Mouse (Mus musculus) heart, embryonic 15.5 days (tissue): ENCODE results near the gene Galnt18. TPM values are rescaled to one million over a fixed set of nuclear protein-coding genes. Genes with fewer than 3 reads are reported as not detected.

Experiments used
- ATAC-seq: fragments of 200-750 bp; cut with Nextera tagmentation; replicated peaks from 2 replicates; pipeline ENCODE4 v1.8.0; 2017; ENCODE audit warnings: low read depth, moderate TSS enrichment; ENCODE audit not compliant: insufficient number of reproducible peaks, insufficient read depth, low FRiP score
- H3K27ac ChIP-seq: fragments of 300-500 bp; sonication (generic); 2 replicates; pipeline ENCODE4 v1.5.1; 2015; ENCODE audit warnings: mild to moderate bottlenecking, inconsistent platforms
- H3K27me3 ChIP-seq: fragments of 300-500 bp; sonication (generic); 2 replicates; pipeline ENCODE4 v1.6.1; 2015; ENCODE audit warnings: inconsistent platforms
- H3K36me3 ChIP-seq: fragments of 300-500 bp; sonication (generic); 2 replicates; pipeline ENCODE4 v1.6.1; 2015; ENCODE audit warnings: mild to moderate bottlenecking, inconsistent platforms
- H3K4me1 ChIP-seq: fragments of 300-500 bp; sonication (generic); replicated peaks from 2 replicates; pipeline ENCODE4 v1.6.1; 2015; ENCODE audit warnings: inconsistent platforms
- H3K4me2 ChIP-seq: fragments of 300-500 bp; sonication (generic); 2 replicates; pipeline ENCODE4 v1.6.1; 2015; ENCODE audit warnings: inconsistent platforms, mild to moderate bottlenecking, moderate library complexity
- H3K4me3 ChIP-seq: fragments of 300-500 bp; sonication (generic); 2 replicates; pipeline ENCODE4 v1.5.1; 2015; ENCODE audit warnings: mild to moderate bottlenecking, inconsistent platforms
- H3K9ac ChIP-seq: fragments of 300-500 bp; sonication (generic); 2 replicates; pipeline ENCODE4 v1.6.1; 2015; ENCODE audit warnings: mild to moderate bottlenecking, inconsistent platforms
- H3K9me3 ChIP-seq: fragments of 300-500 bp; sonication (generic); replicated peaks from 2 replicates; pipeline ENCODE4 v1.6.1; 2016; ENCODE audit warnings: inconsistent platforms
- WGBS: fragments of 180-500 bp; shearing (Covaris S2); methylation state at CpG from one replicate; pipeline ENCODE4 v1.1.7; 2015; ENCODE audit warnings: mixed read lengths; 5-methylcytosine and 5-hydroxymethylcytosine counted together
- polyA plus RNA-seq: library from polyadenylated mRNA; unstranded; fragments of >200 nt; fragmentation: Nextera tagmentation; extraction: Ambion mirVana; gene quantifications from 2 replicates; pipeline ENCODE4 v1.2.1, GENCODE M21; 2015

The Galnt18 gene
- polyA plus RNA-seq, 1 experiment from 2014 or later = 16.0 TPM

GRCm38 (mm10) chr7:111737426-111737825 lies 42.4 kb downstream of the Galnt18 start:
- H3K4me3 ChIP-seq = no peak overlapping the region
- WGBS = 30% methylated on average over 7 of the region's 7 CpGs
- H3K27me3 ChIP-seq = no peaks in the 10 kb centered on the region
- H3K36me3 ChIP-seq = no peaks in the 10 kb centered on the region
- no peak overlapping the region for H3K4me2 ChIP-seq
- ATAC-seq = no peak
- peaks cover 37% of the 10 kb centered on the region for H3K4me1 ChIP-seq
- no peak overlapping the region for H3K27ac ChIP-seq
- H3K9me3 ChIP-seq = no peaks in the 10 kb centered on the region
- no peak overlapping the region for H3K9ac ChIP-seq

GRCm38 (mm10) chr7:111736365-111736764 lies 43.4 kb downstream of the Galnt18 start:
- ATAC-seq = no peak
- WGBS = 61% methylated on average over 3 of the region's 3 CpGs

GRCm38 (mm10) chr7:111730346-111731269 lies 49.2 kb downstream of the Galnt18 start:
- Histone ChIP-seq H3K4me1 (no peaks in the 10 kb centered on the region), H3K4me2 (no peak overlapping the region), H3K27ac (no peak overlapping the region), H3K4me3 (no peak overlapping the region), H3K27me3 (no peaks in the 10 kb centered on the region), H3K9ac (no peak overlapping the region), H3K9me3 (no peaks in the 10 kb centered on the region), H3K36me3 (no peaks in the 10 kb centered on the region)
- no peak for ATAC-seq
- WGBS = 86% methylated on average over 8 of the region's 8 CpGs

More at GRCm38 (mm10) chr7:111736365-111736764, 43.4 kb downstream of the Galnt18 start:
- H3K4me2 ChIP-seq = no peak overlapping the region
- H3K27me3 ChIP-seq = no peaks in the 10 kb centered on the region
- H3K9ac ChIP-seq = no peak overlapping the region
- H3K27ac ChIP-seq = peak overlapping the region; percentile 13; the same call in 1 of the 2 replicates
- no peaks in the 10 kb centered on the region for H3K9me3 ChIP-seq
- H3K4me3 ChIP-seq = no peak overlapping the region
- H3K36me3 ChIP-seq = no peaks in the 10 kb centered on the region
- H3K4me1 ChIP-seq = peaks cover 33% of the 10 kb centered on the region

- H3K4me3 ChIP-seq = no peak overlapping the region
- no peak overlapping the region for H3K4me2 ChIP-seq
- H3K9ac ChIP-seq = no peak overlapping the region
- peak overlapping the region; percentile 50 for H3K27ac ChIP-seq
- 0 out of 2 replicates have a peak, but pooled peaks cover 3% of the 10 kb centered on the region for H3K4me1 ChIP-seq
- H3K9me3 ChIP-seq = no peaks in the 10 kb centered on the region
- ATAC-seq = no peak
- 46% methylated on average over 2 of the region's 2 CpGs for WGBS
- H3K36me3 ChIP-seq = no peaks in the 10 kb centered on the region
- H3K27me3 ChIP-seq = no peaks in the 10 kb centered on the region
Observed at GRCm38 (mm10) chr7:111726928-111727327, 52.8 kb downstream of the Galnt18 start.

- Histone ChIP-seq H3K9ac (no peak overlapping the region), H3K4me1 (peaks cover 25% of the 10 kb centered on the region), H3K27ac (no peak overlapping the region), H3K4me3 (no peak overlapping the region), H3K9me3 (no peaks in the 10 kb centered on the region), H3K36me3 (no peaks in the 10 kb centered on the region), H3K27me3 (no peaks in the 10 kb centered on the region), H3K4me2 (no peak overlapping the region)
- WGBS = 47% methylated on average over 7 of the region's 7 CpGs
- ATAC-seq = no peak
Observed at GRCm38 (mm10) chr7:111724730-111725129, 55.0 kb downstream of the Galnt18 start.

- no peak for ATAC-seq
- Histone ChIP-seq H3K9ac (no peak overlapping the region), H3K27me3 (no peaks in the 10 kb centered on the region), H3K36me3 (no peaks in the 10 kb centered on the region), H3K4me2 (no peak overlapping the region), H3K4me1 (peaks cover 28% of the 10 kb centered on the region), H3K27ac (no peak overlapping the region), H3K4me3 (no peak overlapping the region), H3K9me3 (no peaks in the 10 kb centered on the region)
- 68% methylated on average over 4 of the region's 4 CpGs for WGBS
Observed at GRCm38 (mm10) chr7:111724004-111724403, 55.8 kb downstream of the Galnt18 start.

GRCm38 (mm10) chr7:111721308-111721698 lies 58.5 kb downstream of the Galnt18 start:
- ATAC-seq = no peak
- Histone ChIP-seq H3K4me3 (no peak overlapping the region), H3K36me3 (no peaks in the 10 kb centered on the region), H3K27ac (peak overlapping the region; percentile 71), H3K9ac (no peak overlapping the region), H3K27me3 (no peaks in the 10 kb centered on the region), H3K4me1 (peaks cover 31% of the 10 kb centered on the region), H3K4me2 (no peak overlapping the region), H3K9me3 (no peaks in the 10 kb centered on the region)
- WGBS = 75% methylated on average over 5 of the region's 5 CpGs

- Histone ChIP-seq H3K27ac (peak overlapping the region; percentile 71), H3K9ac (no peak overlapping the region)
- 45% methylated on average over 8 of the region's 8 CpGs for WGBS
Observed at GRCm38 (mm10) chr7:111720511-111721307, 59.1 kb downstream of the Galnt18 start.

GRCm38 (mm10) chr7:111718900-111719299 lies 60.9 kb downstream of the Galnt18 start:
- Histone ChIP-seq H3K4me2 (no peak overlapping the region), H3K9ac (no peak overlapping the region), H3K4me3 (no peak overlapping the region), H3K4me1 (peaks cover 28% of the 10 kb centered on the region), H3K27me3 (no peaks in the 10 kb centered on the region), H3K27ac (no peak overlapping the region), H3K36me3 (no peaks in the 10 kb centered on the region), H3K9me3 (no peaks in the 10 kb centered on the region)
- 52% methylated on average over 4 of the region's 4 CpGs for WGBS
- ATAC-seq = 0 out of 2 replicates have a peak, but pooled peaks have one; percentile 28

More at GRCm38 (mm10) chr7:111720511-111721307, 59.1 kb downstream of the Galnt18 start:
- H3K4me1 ChIP-seq = peaks cover 31% of the 10 kb centered on the region
- no peaks in the 10 kb centered on the region for H3K36me3 ChIP-seq
- no peaks in the 10 kb centered on the region for H3K27me3 ChIP-seq
- ATAC-seq = 0 out of 2 replicates have a peak, but pooled peaks have one; percentile 37
- H3K4me2 ChIP-seq = no peak overlapping the region
- H3K4me3 ChIP-seq = no peak overlapping the region
- H3K9me3 ChIP-seq = no peaks in the 10 kb centered on the region

GRCm38 (mm10) chr7:111714639-111715360 lies 65.0 kb downstream of the Galnt18 start:
- Histone ChIP-seq H3K4me3 (no peak overlapping the region), H3K27ac (no peak overlapping the region), H3K4me2 (no peak overlapping the region), H3K27me3 (no peaks in the 10 kb centered on the region), H3K4me1 (peaks cover 26% of the 10 kb centered on the region), H3K36me3 (no peaks in the 10 kb centered on the region), H3K9me3 (no peaks in the 10 kb centered on the region), H3K9ac (no peak overlapping the region)
- no peak for ATAC-seq
- WGBS = 75% methylated on average over 5 of the region's 5 CpGs
